19 mouse cellular contexts compared by ENCODE assay signal in the genomic region with DNA sequence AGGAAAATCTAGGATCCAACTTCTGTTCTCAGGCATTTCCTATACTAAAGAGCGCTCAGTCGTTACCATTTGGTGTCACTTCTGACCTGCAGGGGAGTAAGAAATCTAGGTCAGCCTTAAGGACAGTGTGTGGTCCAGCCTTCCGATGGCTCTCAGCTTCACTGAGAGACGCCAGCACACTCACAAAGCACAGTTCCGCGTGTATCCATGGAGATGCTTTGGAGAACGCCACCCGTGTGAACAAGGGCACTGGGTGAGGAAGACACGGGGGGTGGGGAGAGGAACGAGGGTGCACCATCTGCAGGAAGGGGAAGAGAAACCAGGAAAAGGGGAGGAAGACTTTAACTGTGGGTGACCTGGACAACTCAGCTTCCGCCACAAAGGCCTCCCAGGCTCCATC. TPM values are rescaled to one million over a fixed set of nuclear protein-coding genes. Genes with fewer than 3 reads are reported as not detected.
"Had no signal": no experiment of that assay in that cellular context is flagged by ENCODE, and none has a peak within 500 bp of the region (broad histone marks: within the 10 kb centered on the region; RNA-seq: fewer than 3 reads in every experiment).

No protein-coding gene starts in this region.

- H3K4me2 ChIP-seq: intestine, embryonic 15.5 days; midbrain, embryonic 12.5 days; neural tube, embryonic 12.5 days had no signal

- H3K9ac ChIP-seq: intestine, embryonic 15.5 days; midbrain, embryonic 12.5 days; neural tube, embryonic 12.5 days had no signal

- DNase-seq: kidney, adult 18-20 months; kidney, postnatal 10 days; kidney, postnatal 4 days; left cerebral cortex, postnatal 4 days; lung, adult 2 months; right cerebral cortex, postnatal 14 days; thymus, postnatal 4 days had no signal

- H3K27ac ChIP-seq: intestine, embryonic 15.5 days; macrophage; midbrain, embryonic 12.5 days; neural tube, embryonic 12.5 days had no signal

- H3K4me3 ChIP-seq: intestine, embryonic 15.5 days; megakaryocyte, embryonic 14.5 days; midbrain, embryonic 12.5 days; neural tube, embryonic 12.5 days had no signal

- H3K36me3 ChIP-seq: intestine, embryonic 15.5 days; midbrain, embryonic 12.5 days; neural tube, embryonic 12.5 days had no signal

- H3K9me3 ChIP-seq: intestine, embryonic 15.5 days; midbrain, embryonic 12.5 days had no signal

- ATAC-seq: intestine, embryonic 15.5 days; lung, postnatal 0 days had no signal

- H3K4me1 ChIP-seq: intestine, embryonic 15.5 days; midbrain, embryonic 12.5 days; neural tube, embryonic 12.5 days had no signal

- H3K27me3 ChIP-seq: neural tube, embryonic 12.5 days had no signal

RNA-seq across cellular contexts. Expression of gene Apol8, which starts 4.4 kb away (rescaled TPM):
- polyA plus RNA-seq: kidney, embryonic 14.5 days; lung, adult 2 months; macrophage had no signal

RNA-seq across cellular contexts. Expression of gene Apol9b, which starts 23.6 kb away (rescaled TPM):
- total RNA-seq: layer of hippocampus, adult 8-10 months; layer of hippocampus, postnatal 14 days; left cerebral cortex, adult 18-20 months; monocyte, adult 5-6 weeks had no signal
- polyA plus RNA-seq: kidney, embryonic 14.5 days; midbrain, embryonic 12.5 days; neural tube, embryonic 12.5 days had no signal

RNA-seq across cellular contexts. Expression of gene Apol7e, which starts 53.8 kb away (rescaled TPM):
- total RNA-seq: layer of hippocampus, adult 8-10 months; layer of hippocampus, postnatal 14 days; left cerebral cortex, adult 18-20 months; left cerebral cortex, postnatal 10 days; left cerebral cortex, postnatal 4 days had no signal
- polyA plus RNA-seq: kidney, embryonic 14.5 days; lung, postnatal 0 days; midbrain, embryonic 12.5 days; neural tube, embryonic 12.5 days had no signal
